Mouse (Mus musculus) bone marrow, adult 2 months (tissue): Measurements from ENCODE around the gene Slc35e3.

Experiments
- CTCF ChIP-seq: fragments of 200-500 bp; IDR thresholded peaks from 2 replicates; pipeline ENCODE4 v1.5.1; 2011; ENCODE audit warnings: low read length, control low read depth; ENCODE audit not compliant: control insufficient read depth, insufficient read depth
- POLR2A ChIP-seq: fragments of 200-500 bp; IDR thresholded peaks from 2 replicates; pipeline ENCODE4 v1.6.1; 2011; ENCODE audit warnings: low read depth, mild to moderate bottlenecking, control low read depth, low read length, borderline replicate concordance; ENCODE audit not compliant: control insufficient read depth

DNA sequence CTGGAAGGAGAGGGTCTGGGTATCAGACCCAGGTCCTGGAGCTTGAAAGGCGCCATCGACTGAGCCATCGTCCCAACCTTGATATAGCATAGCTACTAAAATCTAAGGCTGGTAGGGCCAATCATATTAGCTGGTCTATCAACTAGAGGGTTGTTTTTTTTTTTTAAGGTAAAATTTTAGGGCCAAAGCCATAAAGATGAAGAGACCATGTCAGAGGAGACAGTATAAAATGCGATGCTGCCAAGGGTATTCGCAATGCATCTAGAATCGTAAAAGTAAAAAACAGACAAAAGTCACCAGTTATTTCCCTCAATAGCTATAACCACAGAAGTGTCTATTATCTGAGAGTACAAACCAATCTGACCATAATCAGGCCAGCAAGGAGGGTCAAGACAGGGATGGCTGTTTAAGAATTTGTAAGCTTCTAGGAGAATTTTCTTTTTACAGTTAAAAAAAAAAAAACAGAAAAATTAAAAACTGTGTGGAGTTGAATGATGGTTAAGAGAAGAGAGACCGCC lies 6.2 kb upstream of the Slc35e3 start:
- no peak for TF ChIP-seq CTCF
- TF ChIP-seq POLR2A = no peak
